Mouse (Mus musculus) gastrocnemius, adult 18-20 months (tissue): ENCODE results near the gene Sez6l. TPM values are rescaled to one million over a fixed set of nuclear protein-coding genes. Genes with fewer than 3 reads are reported as not detected.
"Not testable (repeated sequence)": the region's sequence is repeated elsewhere in the genome, so short reads cannot be mapped to it uniquely, and the experiment has no call there.

ENCODE experiments used
- DNase-seq: peaks from one replicate; pipeline ENCODE4 v3.0.0; 2021; ENCODE audit warnings: low spot score
- total RNA-seq, 2 experiments: library from RNA; stranded (reverse); gene quantifications; 2 replicates each; pipeline ENCODE4 v1.2.3; 2021

Sez6l gene
- total RNA-seq, 2 experiments from 2014 or later: 0.02 TPM; not detected in 1

DNA sequence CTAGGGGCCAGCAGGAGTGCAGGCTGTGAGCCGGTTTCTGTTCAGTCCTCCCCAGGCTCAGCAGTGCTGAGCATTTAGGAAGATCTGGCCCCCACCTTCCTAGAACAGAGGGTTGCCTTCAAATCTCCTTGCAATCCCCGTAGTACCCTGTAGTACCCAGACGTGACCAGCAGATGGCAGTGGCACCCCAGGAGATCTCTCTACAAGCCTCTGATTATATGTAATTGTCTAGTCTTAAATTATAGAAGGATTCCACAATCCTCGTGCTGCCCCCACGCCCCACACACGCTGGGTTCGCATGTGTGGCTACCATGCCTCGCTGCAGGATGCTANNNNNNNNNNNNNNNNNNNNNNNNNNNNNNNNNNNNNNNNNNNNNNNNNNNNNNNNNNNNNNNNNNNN lies 144.0 kb downstream of the Sez6l start:
- DNase-seq: peak; percentile 56

GRCm38 (mm10) chr5:112432033-112432432 lies 145.0 kb downstream of the Sez6l start:
- no peak for DNase-seq

DNA sequence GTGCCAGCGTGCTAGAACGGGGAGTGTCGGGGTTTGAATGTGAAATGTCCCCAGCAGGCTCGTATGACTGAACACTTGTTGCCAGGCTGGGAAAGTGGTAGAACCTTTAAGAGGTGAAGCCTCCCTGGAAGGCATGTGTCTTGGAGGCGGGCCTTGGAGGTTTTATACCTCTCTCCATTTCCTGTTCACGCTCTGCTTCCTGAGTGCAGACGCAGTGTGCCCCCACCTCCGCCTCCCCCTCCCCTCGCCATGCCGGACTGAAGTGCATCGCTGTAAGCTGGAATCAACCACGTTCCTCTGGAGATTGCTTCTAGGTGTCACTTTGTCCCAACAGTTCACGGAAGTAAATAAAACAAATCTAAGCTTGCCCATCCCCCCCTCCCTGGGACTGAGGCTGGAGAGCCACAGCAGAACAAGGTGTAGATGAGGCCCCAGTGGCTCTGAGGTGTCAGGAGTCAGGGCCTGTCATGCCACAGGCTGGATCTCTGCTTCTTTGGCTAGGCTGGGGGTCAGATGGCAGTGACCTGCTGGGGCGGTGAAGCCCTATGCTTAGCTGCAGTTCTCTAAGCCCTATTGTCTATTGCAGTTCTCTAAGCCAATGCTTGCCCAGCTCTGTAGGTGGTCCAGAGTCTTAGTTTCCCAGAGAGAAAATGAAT lies 145.7 kb downstream of the Sez6l start:
- no peak for DNase-seq

DNA sequence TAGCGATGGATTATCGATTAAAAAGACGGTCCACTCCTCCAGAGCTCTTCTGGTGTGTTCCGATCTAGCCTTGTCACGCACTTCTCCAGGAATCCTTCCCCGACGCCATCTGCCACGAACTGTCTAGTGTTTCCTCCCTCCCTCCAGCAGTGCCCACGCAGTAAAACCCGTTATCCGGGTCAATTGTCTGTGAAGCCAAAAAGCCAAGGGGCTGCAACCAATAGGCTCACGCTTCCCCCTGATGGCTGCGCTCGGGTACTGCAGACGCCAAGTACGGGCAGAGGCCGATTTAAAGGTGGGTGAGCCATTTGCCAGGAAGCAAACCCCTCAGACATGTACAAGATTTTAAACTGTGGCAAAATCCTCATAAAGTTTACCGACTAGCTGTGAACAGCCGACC lies 148.0 kb downstream of the Sez6l start:
- peak; percentile 20 for DNase-seq

- peak; percentile 49 for DNase-seq
Measured at GRCm38 (mm10) chr5:112427283-112427682, 149.7 kb downstream of the Sez6l start.

DNA sequence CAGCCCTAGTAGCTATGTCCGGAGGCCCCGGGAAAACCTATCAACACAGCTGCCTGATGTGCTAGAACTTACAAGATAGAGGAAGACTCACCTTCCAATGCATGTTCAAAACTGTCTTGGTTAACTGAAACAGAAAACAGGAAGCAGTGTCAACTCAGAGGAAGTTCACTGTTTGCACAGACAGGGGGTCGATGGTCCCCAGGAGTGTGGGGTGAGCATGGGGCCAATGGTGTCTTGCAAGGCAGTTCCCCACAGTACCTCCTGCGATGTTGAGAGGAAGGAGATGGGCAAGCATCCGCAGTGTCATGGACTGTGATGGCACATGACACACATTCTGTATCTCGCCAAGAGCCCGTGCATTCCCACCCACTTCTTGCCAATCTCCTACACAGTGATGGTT lies 150.3 kb downstream of the Sez6l start:
- DNase-seq: no peak

DNA sequence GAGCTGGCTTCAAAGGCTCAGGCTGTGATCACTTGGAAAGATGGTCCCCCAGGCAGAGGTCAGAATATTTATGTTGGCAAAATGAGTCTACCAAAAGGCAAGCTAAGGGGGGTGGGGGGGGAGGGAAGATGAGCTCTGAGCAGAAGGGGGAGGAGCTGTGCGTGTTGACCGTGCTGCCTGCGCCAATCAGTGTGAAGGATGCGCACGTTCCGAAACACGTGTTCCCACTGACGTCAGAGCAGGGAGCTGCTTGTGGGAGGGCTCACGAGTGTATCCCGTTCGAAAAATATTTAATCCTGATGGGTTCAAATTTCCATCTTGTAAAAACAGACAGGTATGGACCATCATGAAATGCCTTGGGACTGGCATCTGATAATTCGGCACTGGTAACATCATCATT lies 157.4 kb downstream of the Sez6l start:
- no peak for DNase-seq

DNA sequence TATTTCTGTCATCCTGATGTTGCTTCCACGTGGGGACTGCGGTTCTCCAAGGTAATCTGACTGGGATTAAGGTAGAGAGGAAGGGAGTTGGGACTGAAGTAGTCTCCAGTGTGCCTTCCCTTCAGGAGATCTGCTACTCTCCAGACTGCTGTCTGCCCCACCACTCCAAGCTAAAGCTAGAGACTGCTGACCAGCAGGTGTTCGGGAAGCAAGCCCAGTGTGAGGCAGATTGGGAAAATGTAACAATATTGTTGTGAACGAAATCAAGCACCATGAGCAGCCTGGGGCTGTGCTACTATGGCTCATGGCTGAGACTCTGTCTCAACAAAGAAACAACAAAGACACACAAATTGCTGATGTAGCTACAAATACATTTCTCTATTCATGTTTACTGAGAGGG lies 159.0 kb downstream of the Sez6l start:
- no peak for DNase-seq

DNA sequence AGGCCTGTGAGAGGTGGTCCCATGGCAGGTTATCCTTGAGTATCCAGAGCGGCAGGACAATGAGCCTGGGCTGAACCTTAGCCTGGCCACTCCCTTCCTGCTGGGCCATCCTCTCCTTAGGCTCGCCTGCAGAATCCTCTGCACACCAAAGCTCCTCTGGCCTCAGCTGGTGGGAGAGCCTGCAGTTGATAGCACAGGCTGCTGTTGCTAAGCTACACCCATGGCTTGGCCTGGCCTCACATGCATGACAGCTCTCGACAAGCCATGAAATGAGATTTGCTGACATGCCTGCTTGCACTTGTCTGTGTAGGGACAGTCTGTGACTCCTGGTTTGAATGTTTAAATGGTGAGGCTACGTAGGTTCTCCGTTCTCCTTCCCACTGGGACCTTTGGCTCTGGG lies 160.3 kb downstream of the Sez6l start:
- no peak for DNase-seq

DNA sequence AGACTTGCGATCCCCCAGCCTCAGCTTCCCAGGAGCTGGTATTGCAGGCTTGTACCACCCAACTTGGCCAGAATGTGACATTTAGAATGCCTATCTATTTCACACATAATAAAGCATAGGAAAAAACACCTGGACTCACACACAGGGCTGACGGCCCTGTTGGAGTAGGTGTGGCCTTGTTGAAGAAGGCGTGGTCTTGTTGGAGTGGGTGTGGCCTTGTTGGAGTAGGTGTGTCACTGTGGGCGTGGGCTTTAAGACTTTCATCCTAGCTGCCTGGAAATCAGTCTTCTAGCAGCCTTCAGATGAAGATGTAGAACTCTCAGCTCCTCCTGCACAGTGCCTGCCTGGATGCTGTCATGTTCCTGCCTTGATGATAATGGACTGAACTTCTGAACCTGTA lies 164.2 kb downstream of the Sez6l start:
- DNase-seq: not testable (repeated sequence)

GRCm38 (mm10) chr5:112411514-112412335 lies 165.3 kb downstream of the Sez6l start:
- DNase-seq: no peak

DNA sequence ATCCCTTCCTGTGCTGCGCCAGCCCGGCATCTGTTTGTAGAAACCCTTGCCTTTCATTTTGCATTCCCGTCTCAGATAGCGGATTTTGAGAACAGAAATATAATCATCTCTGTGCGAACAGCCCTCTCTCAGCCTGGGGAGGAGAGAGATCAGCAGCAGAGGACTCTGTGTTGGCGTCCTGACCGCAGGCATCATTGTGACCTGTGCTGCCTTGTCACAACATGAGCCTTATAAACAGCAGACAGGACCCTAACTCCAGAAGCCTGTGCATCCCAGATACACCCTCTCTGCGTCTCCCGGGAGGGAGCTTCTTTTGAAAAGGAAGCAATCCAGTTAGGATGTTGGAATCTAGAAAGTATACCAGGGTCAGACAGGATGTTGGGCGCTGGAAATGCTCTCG lies 165.9 kb downstream of the Sez6l start:
- no peak for DNase-seq

DNA sequence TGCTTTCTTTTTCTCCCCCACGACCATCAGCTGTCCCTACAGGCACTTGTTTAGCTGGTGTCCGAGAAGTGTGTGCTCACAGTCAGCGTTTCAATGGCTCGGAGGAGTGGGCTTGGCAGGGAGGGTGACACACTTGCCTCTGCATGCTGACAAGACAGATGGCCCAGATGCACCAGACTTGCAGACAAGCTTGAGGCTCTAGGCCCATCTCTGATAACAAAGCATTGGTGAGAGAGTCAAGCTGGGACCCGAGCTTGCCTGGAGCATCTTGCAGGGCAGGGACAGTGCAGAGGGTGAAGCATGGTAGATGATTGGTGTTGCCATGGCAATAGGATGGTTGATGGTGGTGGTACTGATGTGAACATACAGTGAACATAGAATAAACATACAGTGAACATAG lies 167.7 kb downstream of the Sez6l start:
- DNase-seq: no peak

GRCm38 (mm10) chr5:112406017-112406416 lies 171.0 kb downstream of the Sez6l start:
- DNase-seq: no peak

GRCm38 (mm10) chr5:112402437-112402836 lies 174.5 kb downstream of the Sez6l start:
- no peak for DNase-seq

- no peak for DNase-seq
Measured at GRCm38 (mm10) chr5:112399284-112399683, 177.7 kb downstream of the Sez6l start.

- DNase-seq: no peak
Measured at GRCm38 (mm10) chr5:112396066-112396465, 180.9 kb downstream of the Sez6l start.

GRCm38 (mm10) chr5:112394779-112395443 lies 182.1 kb downstream of the Sez6l start, which contains the start of gene Asphd2:
Gene Asphd2, minus strand, starts transcription at chr5:112394866.
- peak; percentile 10 for DNase-seq

DNA sequence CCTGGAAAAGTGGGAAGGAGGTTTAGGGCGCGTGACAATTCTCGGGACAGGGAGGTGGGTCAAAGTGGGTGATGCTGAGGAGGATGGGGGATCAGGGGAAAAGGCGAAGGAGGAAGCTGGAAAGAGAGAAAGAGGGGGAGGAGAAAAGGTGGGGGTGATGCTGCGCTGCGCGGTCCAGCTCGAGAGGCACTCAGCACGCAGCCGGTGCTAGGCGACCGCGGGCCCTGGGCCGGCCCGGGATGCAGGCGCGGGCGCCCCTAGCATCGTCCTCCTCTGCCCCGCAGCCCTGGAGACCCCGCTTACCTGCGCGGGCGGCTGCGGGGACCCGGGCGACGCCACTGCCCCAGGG lies 182.6 kb downstream of the Sez6l start:
- DNase-seq: no peak

DNA sequence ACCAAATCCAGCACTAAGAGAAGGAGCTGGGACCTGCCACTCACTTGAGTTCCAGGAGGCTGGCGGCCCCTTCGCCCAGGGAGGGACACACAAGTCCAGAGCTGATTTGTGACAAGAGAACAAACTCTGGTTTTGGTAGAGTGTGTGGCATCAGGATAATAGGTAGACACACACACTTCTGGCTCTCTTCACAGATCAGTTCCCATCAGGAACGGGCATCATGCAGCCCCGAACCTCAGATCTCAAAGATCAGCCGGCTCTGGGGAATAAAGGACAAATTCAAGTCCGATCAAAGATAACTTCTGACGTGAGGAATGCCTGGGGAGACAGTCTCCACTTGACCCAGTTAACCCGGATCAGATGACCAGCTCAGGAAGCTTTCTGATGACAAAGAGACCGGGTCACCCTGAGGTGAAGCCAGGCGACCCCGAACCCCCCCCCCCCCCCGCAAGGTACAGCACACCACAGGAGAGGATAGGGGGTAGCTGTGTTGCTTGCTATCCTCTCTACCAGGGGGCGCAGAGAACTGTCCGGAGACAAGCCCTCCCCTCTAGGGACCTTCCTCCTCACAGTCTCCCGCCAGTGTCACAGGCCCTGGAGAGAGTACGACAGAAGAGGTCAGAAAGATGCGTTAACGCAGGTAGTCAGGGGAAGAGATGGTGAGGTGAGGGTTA lies 183.1 kb downstream of the Sez6l start:
- DNase-seq: no peak

DNA sequence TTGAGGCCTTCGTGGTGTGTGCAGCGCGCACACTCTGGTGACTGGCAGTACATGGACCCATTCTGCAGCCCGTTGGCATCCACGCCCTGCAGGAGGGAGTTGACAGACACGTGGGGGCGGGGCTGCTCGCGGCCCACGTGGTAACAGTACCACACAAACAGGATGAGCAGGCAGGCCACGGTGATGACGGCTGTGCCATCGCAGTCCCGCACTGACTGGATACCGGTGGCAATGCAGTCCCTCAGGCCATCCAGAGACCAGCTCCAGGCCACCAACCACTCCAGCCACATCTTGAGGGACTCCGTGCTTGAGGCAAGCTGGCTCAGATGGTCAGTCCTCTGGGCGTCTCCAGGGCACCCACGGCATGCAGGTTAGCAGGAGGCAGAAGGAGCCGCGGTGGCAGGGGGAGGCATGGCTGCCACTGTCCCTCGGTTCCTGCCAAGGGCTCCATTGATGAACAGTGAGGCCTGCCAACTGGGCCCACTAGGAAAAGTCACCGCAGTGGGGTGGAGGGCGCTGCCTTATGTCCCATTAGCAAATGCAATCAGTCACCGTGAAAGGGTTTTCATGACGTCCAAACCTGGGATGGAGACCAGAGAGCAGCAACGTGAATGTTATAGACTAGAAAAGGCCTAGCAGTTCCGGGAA lies 185.2 kb downstream of the Sez6l start:
- DNase-seq: no peak
